Mouse (Mus musculus): ENCODE results near the gene Lrig3.

Gene Lrig3

GRCm38 (mm10) chr10:126002081-126002755, 36.2 kb downstream of the Lrig3 start:
- DNase-seq (ENCODE audit: low read depth, low spot score), result no peak

GRCm38 (mm10) chr10:126002818-126003506, 37.0 kb downstream of the Lrig3 start:
- no peak for DNase-seq (ENCODE audit: low read depth, low spot score)

GRCm38 (mm10) chr10:126003857-126004256, 37.9 kb downstream of the Lrig3 start:
- DNase-seq (ENCODE audit: low read depth, low spot score), result no peak

- no peak for DNase-seq (ENCODE audit: low read depth, low spot score)
Observed at GRCm38 (mm10) chr10:126013667-126014066, 47.7 kb downstream of the Lrig3 start.

- no peak for DNase-seq (ENCODE audit: low read depth, low spot score)
Observed at GRCm38 (mm10) chr10:126014673-126015072, 48.7 kb downstream of the Lrig3 start.

- no peak for DNase-seq (ENCODE audit: low read depth, low spot score)
Observed at GRCm38 (mm10) chr10:126015644-126016043, 49.7 kb downstream of the Lrig3 start.

- DNase-seq (ENCODE audit: low read depth, low spot score), result no peak
Observed at GRCm38 (mm10) chr10:126019350-126019991, 53.5 kb downstream of the Lrig3 start.

GRCm38 (mm10) chr10:126028574-126029440, 62.8 kb downstream of the Lrig3 start:
- DNase-seq (ENCODE audit: low read depth, low spot score), result peak; percentile 10

- no peak for DNase-seq (ENCODE audit: low read depth, low spot score)
Observed at GRCm38 (mm10) chr10:126029441-126030114, 63.6 kb downstream of the Lrig3 start.

- DNase-seq (ENCODE audit: low read depth, low spot score), result no peak
Observed at GRCm38 (mm10) chr10:126056881-126057280, 90.9 kb downstream of the Lrig3 start.

- DNase-seq (ENCODE audit: low read depth, low spot score), result peak; percentile 22
Observed at GRCm38 (mm10) chr10:126062812-126063211, 96.8 kb downstream of the Lrig3 start.
